Mouse (Mus musculus) E14TG2a.4 (cell line): ENCODE results near the gene Lrrc3b.

Source experiments
- CTCF ChIP-seq: conservative IDR thresholded peaks from 2 replicates; pipeline ENCODE4 v1.5.1; 2014; ENCODE audit warnings: low read length
- POU5F1 ChIP-seq: IDR thresholded peaks from 2 replicates; pipeline ENCODE4 v1.6.1; 2014; ENCODE audit warnings: low read length, borderline replicate concordance

DNA sequence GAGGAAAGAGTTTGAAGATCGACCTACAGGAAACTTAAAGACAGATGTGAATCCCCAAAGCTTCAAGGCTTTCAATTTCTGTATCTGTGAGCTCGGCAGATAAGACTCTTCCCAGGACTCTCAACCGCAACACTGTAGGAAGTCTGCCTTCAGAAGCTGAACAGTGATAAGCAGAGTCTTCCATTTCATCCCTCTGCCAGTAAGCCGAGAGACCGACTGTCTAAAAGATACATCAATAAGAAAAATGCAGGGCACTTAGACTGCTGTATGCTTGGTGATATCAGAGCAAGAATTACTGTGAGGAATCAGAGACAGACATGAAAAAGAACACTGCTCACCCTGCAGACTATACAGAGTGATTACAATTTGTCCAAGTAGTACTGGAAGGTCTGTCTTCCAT lies 84.5 kb downstream of the Lrrc3b start:
- no peak for TF ChIP-seq CTCF
- TF ChIP-seq POU5F1 = no peak
